Mouse (Mus musculus) heart, embryonic 14.5 days (tissue): ENCODE results near the gene Tns3. TPM values are rescaled to one million over a fixed set of nuclear protein-coding genes. Genes with fewer than 3 reads are reported as not detected.

Experiments used
- ATAC-seq: fragments of 200-750 bp; cut with Nextera tagmentation; 2 replicates; pipeline ENCODE4 v1.8.0; 2017; ENCODE audit warnings: low read depth, moderate TSS enrichment; ENCODE audit not compliant: insufficient number of reproducible peaks, insufficient read depth, low FRiP score
- H3K27ac ChIP-seq, 2 experiments: fragments of 200-500 bp in 1 of 2; fragments of 300-500 bp in 1 of 2; sonication (generic) in 1 of 2; replicated peaks in 1 of 2; 2 replicates each; pipeline ENCODE4 v1.5.1; 2012 to 2014; ENCODE audit warnings: low read depth in 2 of 2, low read length in 2 of 2, control low read depth in 1 of 2, mild to moderate bottlenecking in 1 of 2, mixed read lengths in 1 of 2; ENCODE audit not compliant: control insufficient read depth in 1 of 2, insufficient read depth in 1 of 2
- H3K27me3 ChIP-seq: fragments of 300-500 bp; sonication (generic); 2 replicates; pipeline ENCODE4 v1.6.1; 2014; ENCODE audit warnings: mild to moderate bottlenecking, low read length, control low read depth; ENCODE audit not compliant: control insufficient read depth, insufficient read depth
- H3K36me3 ChIP-seq: fragments of 300-500 bp; sonication (generic); 2 replicates; pipeline ENCODE4 v1.6.1; 2014; ENCODE audit warnings: mild to moderate bottlenecking, control low read depth, low read length, mixed read lengths; ENCODE audit not compliant: control insufficient read depth, insufficient read depth
- H3K4me1 ChIP-seq, 2 experiments: fragments of 200-500 bp in 1 of 2; fragments of 300-500 bp in 1 of 2; sonication (generic) in 1 of 2; 2 replicates each; pipeline ENCODE4 v1.6.1; 2012 to 2014; ENCODE audit warnings: low read length in 2 of 2, control low read depth in 1 of 2, mixed read lengths in 1 of 2; ENCODE audit not compliant: control insufficient read depth in 2 of 2, insufficient read depth in 2 of 2
- H3K4me2 ChIP-seq: fragments of 300-500 bp; sonication (generic); 2 replicates; pipeline ENCODE4 v1.6.1; 2014; ENCODE audit warnings: mild to moderate bottlenecking, low read length
- H3K4me3 ChIP-seq, 2 experiments: fragments of 200-500 bp in 1 of 2; fragments of 300-500 bp in 1 of 2; sonication (generic) in 1 of 2; 2 replicates each; pipeline ENCODE4 v1.5.1; 2012 to 2014; ENCODE audit warnings: low read length in 2 of 2, mild to moderate bottlenecking in 2 of 2, control low read depth in 1 of 2, low read depth in 1 of 2, moderate library complexity in 1 of 2; ENCODE audit not compliant: control insufficient read depth in 1 of 2, insufficient read depth in 1 of 2
- H3K9ac ChIP-seq: fragments of 300-500 bp; sonication (generic); 2 replicates; pipeline ENCODE4 v1.6.1; 2014; ENCODE audit warnings: mild to moderate bottlenecking, low read length
- H3K9me3 ChIP-seq: fragments of 300-500 bp; sonication (generic); 2 replicates; pipeline ENCODE4 v1.6.1; 2016; ENCODE audit warnings: low read length, control low read depth; ENCODE audit not compliant: control insufficient read depth
- WGBS: fragments of 180-500 bp; shearing (Covaris S2); extraction: QIAGEN DNeasy Blood & Tissue Kit; methylation state at CpG from one replicate; pipeline ENCODE4 v1.1.7; 2014; 5-methylcytosine and 5-hydroxymethylcytosine counted together
- polyA plus RNA-seq: library from polyadenylated mRNA; unstranded; fragments of >200 nt; fragmentation: Nextera tagmentation; extraction: Ambion mirVana; gene quantifications from 2 replicates; pipeline ENCODE4 v1.2.1, GENCODE M21; 2014

Gene Tns3
- polyA plus RNA-seq, 1 experiment from 2014 or later, result 14.1 TPM

GRCm38 (mm10) chr11:8469537-8469936, 194.8 kb downstream of the Tns3 start:
- peak overlapping the region; percentile 22 for H3K9ac ChIP-seq
- H3K4me1 ChIP-seq, result peaks cover 34 to 36% of the 10 kb centered on the region in 2 experiments
- no peak overlapping the region for H3K4me3 ChIP-seq
- H3K27me3 ChIP-seq, result no peaks in the 10 kb centered on the region
- no peak for ATAC-seq
- H3K4me2 ChIP-seq, result peak overlapping the region; percentile 87
- H3K9me3 ChIP-seq, result no peaks in the 10 kb centered on the region
- H3K36me3 ChIP-seq, result no peaks in the 10 kb centered on the region
- WGBS, result 26% methylated on average over 9 of the region's 9 CpGs
- peak overlapping the region; percentile 93 to 95 for H3K27ac ChIP-seq

- ATAC-seq, result peak; percentile 85
- Histone ChIP-seq H3K36me3 (peaks cover 4% of the 10 kb centered on the region; the same call in 1 of the 2 replicates), H3K4me3 (peak overlapping the region; percentile 48 to 86), H3K4me1 (peaks cover 36 to 40% of the 10 kb centered on the region in 2 experiments), H3K4me2 (peak overlapping the region; percentile 87), H3K27me3 (no peaks in the 10 kb centered on the region), H3K27ac (peak overlapping the region; percentile 93 to 95), H3K9me3 (no peaks in the 10 kb centered on the region), H3K9ac (peak overlapping the region; percentile 71)
- WGBS, result 2% methylated on average over 33 of the region's 33 CpGs
Measured at GRCm38 (mm10) chr11:8468161-8469091, 195.9 kb downstream of the Tns3 start.

DNA sequence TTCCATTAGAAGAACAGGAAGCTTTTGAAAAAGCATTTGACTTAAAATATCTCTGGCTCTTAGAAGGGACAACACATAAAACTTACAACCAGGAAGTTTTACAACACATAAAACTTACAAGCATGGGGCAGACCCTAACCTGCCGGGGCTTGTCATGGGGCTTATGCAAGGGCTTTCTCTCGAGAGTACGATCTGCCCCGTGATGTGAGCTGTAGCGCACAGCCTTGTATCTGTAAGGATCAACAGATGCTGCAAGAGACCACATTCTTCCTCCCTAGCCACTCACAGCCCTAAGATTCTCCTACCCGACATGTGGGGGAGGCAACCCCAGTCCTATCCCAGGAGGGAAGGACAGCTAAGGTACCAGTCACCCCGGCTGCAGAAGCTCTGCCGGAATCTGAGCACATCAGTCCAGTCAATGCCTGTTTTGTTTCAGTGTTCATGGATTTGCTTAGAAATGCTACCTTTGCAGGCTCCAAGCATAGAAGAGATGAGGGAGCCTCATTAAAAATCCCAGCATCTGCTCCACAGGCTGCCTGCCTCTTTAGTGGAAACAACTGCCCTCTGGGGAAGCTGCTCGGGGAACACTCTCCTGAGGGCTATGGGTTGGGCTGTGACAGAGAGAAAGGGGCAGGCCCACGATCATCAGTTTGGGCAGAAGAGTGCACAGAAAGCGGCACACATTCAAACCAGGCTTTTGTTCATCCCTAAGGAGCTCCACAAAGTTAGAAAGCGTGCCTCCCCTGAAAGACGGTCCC, 196.8 kb downstream of the Tns3 start:
- Histone ChIP-seq H3K4me1 (peaks cover 40 to 42% of the 10 kb centered on the region in 2 experiments), H3K27me3 (no peaks in the 10 kb centered on the region), H3K4me2 (peak overlapping the region; percentile 87), H3K9ac (peak overlapping the region; percentile 71), H3K27ac (peak overlapping the region; percentile 93 to 95), H3K9me3 (no peaks in the 10 kb centered on the region), H3K4me3 (peak overlapping the region; percentile 48 to 86), H3K36me3 (peaks cover 13% of the 10 kb centered on the region; the same call in 1 of the 2 replicates)
- peak; percentile 19; the same call in 1 of the 2 replicates for ATAC-seq
- 12% methylated on average over 13 of the region's 13 CpGs for WGBS

- Histone ChIP-seq H3K4me3 (no peak overlapping the region), H3K9me3 (no peaks in the 10 kb centered on the region), H3K27me3 (no peaks in the 10 kb centered on the region), H3K9ac (no peak overlapping the region), H3K4me2 (no peak overlapping the region), H3K4me1 (peaks cover 38 to 48% of the 10 kb centered on the region in 2 experiments), H3K36me3 (peaks cover 27% of the 10 kb centered on the region), H3K27ac (no peak overlapping the region)
- ATAC-seq, result no peak
- WGBS, result 58% methylated on average over 2 of the region's 2 CpGs
Measured at GRCm38 (mm10) chr11:8463866-8464265, 200.5 kb downstream of the Tns3 start.

DNA sequence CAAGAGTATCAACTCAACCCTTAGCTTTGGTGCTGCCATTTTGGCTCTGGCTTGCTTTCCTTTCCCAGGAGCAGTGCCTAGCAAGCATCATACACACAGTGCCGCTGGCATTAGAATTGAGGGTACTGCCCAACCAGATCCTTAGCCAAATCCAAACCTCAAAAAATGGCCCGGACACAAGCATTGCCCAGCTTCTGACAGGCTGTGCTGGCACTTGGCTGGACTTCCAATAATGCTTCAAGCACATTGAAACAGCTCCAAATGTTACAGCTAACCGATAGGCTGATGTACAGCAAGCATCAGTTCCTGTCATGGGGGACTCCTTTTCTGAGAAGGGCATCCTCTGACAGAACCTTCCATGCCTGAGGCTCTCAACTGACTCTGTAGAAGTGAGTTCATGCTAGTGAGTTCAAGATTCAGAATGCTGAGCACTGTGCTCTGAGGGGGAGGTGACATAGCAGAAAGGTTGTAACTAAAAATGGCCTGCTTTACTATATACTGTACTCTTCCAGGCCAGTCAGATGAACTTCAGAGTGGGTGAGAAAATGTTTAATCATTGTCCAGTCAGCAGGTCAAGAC, 201.4 kb downstream of the Tns3 start:
- no peak overlapping the region for H3K9ac ChIP-seq
- no peaks in the 10 kb centered on the region for H3K27me3 ChIP-seq
- H3K9me3 ChIP-seq, result no peaks in the 10 kb centered on the region
- 0 out of 4 replicates have a peak overlapping the region, but pooled peaks of 1 of the 2 experiments have one; percentile 19 for H3K27ac ChIP-seq
- H3K4me1 ChIP-seq, result peaks cover 37 to 56% of the 10 kb centered on the region in 2 experiments
- 84% methylated on average over 3 of the region's 3 CpGs for WGBS
- H3K36me3 ChIP-seq, result peaks cover 27% of the 10 kb centered on the region
- no peak overlapping the region for H3K4me3 ChIP-seq
- no peak overlapping the region for H3K4me2 ChIP-seq
- no peak for ATAC-seq

GRCm38 (mm10) chr11:8460835-8461234, 203.5 kb downstream of the Tns3 start:
- Histone ChIP-seq H3K36me3 (peaks cover 27% of the 10 kb centered on the region), H3K4me1 (peaks cover 39 to 58% of the 10 kb centered on the region in 2 experiments), H3K27ac (no peak overlapping the region), H3K9ac (no peak overlapping the region), H3K4me2 (no peak overlapping the region), H3K27me3 (no peaks in the 10 kb centered on the region), H3K9me3 (no peaks in the 10 kb centered on the region), H3K4me3 (no peak overlapping the region)
- no peak for ATAC-seq
- WGBS, result 84% methylated on average over 4 of the region's 4 CpGs

DNA sequence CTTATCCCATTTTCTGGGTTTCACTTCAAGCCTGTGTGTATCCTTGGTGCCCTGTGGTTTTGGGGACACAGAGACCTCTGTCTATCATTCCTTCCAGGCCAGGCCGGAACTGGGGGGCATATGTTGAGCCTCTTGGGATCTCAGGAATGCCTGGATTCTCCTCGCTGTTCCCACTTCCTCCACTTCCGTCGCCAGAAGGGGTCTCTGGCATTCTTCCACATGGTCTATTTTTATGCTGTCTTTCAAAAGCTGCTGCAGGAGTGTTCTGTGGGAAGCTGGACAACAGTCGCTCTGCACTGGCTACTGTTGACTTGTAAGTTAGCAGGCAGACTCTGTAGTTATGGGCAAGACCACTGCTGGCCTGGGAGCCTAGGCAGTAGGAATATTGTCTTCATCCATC, 206.4 kb downstream of the Tns3 start:
- H3K9ac ChIP-seq, result peak overlapping the region; percentile 44
- H3K9me3 ChIP-seq, result no peaks in the 10 kb centered on the region
- WGBS, result 3% methylated on average over 5 of the region's 5 CpGs
- peaks cover 36 to 51% of the 10 kb centered on the region in 2 experiments for H3K4me1 ChIP-seq
- H3K27me3 ChIP-seq, result no peaks in the 10 kb centered on the region
- H3K4me2 ChIP-seq, result peak overlapping the region; percentile 48
- H3K36me3 ChIP-seq, result peaks cover 20% of the 10 kb centered on the region
- no peak for ATAC-seq
- H3K4me3 ChIP-seq, result no peak overlapping the region
- peak overlapping the region; percentile 65 to 80 for H3K27ac ChIP-seq
